Mouse (Mus musculus) megakaryocyte, embryonic 14.5 days (primary cell): ENCODE data around the gene Anks3. TPM values are rescaled to one million over a fixed set of nuclear protein-coding genes. Genes with fewer than 3 reads are reported as not detected.

Experiments used
- H3K27me3 ChIP-seq: replicated peaks from 2 replicates; pipeline ENCODE3; 2012; ENCODE audit warnings: inconsistent platforms
- H3K36me3 ChIP-seq: replicated peaks from 2 replicates; pipeline ENCODE3; 2012; ENCODE audit warnings: low read length, inconsistent platforms, mixed read lengths
- H3K4me1 ChIP-seq: 2 replicates; pipeline ENCODE4 v1.6.1; 2012; ENCODE audit warnings: inconsistent platforms
- H3K4me3 ChIP-seq: replicated peaks from 2 replicates; pipeline ENCODE3; 2012; ENCODE audit warnings: moderate library complexity, mild to moderate bottlenecking, inconsistent platforms
- H3K9me3 ChIP-seq: 2 replicates; pipeline ENCODE4 v1.6.1; 2012; ENCODE audit warnings: inconsistent platforms
- FLI1 ChIP-seq: IDR thresholded peaks from 2 replicates; pipeline ENCODE4 v1.6.1; 2012; ENCODE audit warnings: low read length, inconsistent platforms, mixed read lengths
- GATA1 ChIP-seq: IDR thresholded peaks from 3 replicates; pipeline ENCODE4 v1.6.1; 2012; ENCODE audit warnings: mixed read lengths, low read length, inconsistent platforms, borderline replicate concordance
- polyA plus RNA-seq: library from polyadenylated mRNA; stranded (reverse); fragments of >175 nt; gene quantifications from 2 replicates; pipeline ENCODE4 v1.2.3, GENCODE M21; 2012; ENCODE audit warnings: low replicate concordance; ENCODE audit not compliant: insufficient read depth

Gene Anks3
- polyA plus RNA-seq, 1 experiment = 22.6 TPM

GRCm38 (mm10) chr16:4932429-4932828 lies 31.6 kb downstream of the Anks3 start:
- TF ChIP-seq FLI1 (no peak), GATA1 (no peak)
- peaks cover 93% of the 10 kb centered on the region for H3K36me3 ChIP-seq
- no peaks in the 10 kb centered on the region for H3K9me3 ChIP-seq
- no peak overlapping the region for H3K4me3 ChIP-seq
- no peaks in the 10 kb centered on the region for H3K27me3 ChIP-seq
- peaks cover 75% of the 10 kb centered on the region for H3K4me1 ChIP-seq

GRCm38 (mm10) chr16:4928474-4928873 lies 35.5 kb downstream of the Anks3 start:
- Histone ChIP-seq H3K9me3 (no peaks in the 10 kb centered on the region), H3K4me3 (no peak overlapping the region), H3K27me3 (no peaks in the 10 kb centered on the region), H3K36me3 (peaks cover 95% of the 10 kb centered on the region), H3K4me1 (peaks cover 56% of the 10 kb centered on the region)
- TF ChIP-seq FLI1 (no peak), GATA1 (no peak)

GRCm38 (mm10) chr16:4927967-4928366 lies 36.0 kb downstream of the Anks3 start:
- H3K4me3 ChIP-seq = no peak overlapping the region
- H3K4me1 ChIP-seq = peaks cover 56% of the 10 kb centered on the region
- no peak for TF ChIP-seq FLI1
- TF ChIP-seq GATA1 = no peak
- H3K27me3 ChIP-seq = no peaks in the 10 kb centered on the region
- peaks cover 95% of the 10 kb centered on the region for H3K36me3 ChIP-seq
- no peaks in the 10 kb centered on the region for H3K9me3 ChIP-seq

DNA sequence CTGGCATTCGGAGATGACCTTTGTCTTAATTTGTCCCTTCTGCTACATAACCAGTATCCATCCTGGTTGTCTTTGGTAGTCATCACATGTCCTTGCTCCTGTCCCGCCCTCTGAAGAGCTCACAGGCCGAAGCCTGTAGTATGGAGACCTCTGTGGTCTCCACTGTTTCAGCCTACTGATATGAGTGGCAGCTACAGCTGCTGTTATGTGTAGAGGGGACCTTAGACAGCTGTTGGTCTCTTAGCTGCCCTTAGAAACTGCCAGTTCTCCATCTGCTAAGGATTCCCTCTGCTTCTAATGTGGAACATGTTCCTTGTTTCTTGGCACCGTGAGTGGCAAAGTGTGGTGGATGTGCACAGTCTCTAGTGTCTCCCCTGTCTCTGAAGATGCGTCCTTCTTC lies 40.0 kb downstream of the Anks3 start:
- Histone ChIP-seq H3K27me3 (no peaks in the 10 kb centered on the region), H3K4me3 (no peak overlapping the region), H3K9me3 (no peaks in the 10 kb centered on the region), H3K4me1 (peaks cover 72% of the 10 kb centered on the region), H3K36me3 (peaks cover 94% of the 10 kb centered on the region)
- TF ChIP-seq GATA1 (no peak), FLI1 (no peak)

- TF ChIP-seq FLI1 (no peak), GATA1 (no peak)
- Histone ChIP-seq H3K27me3 (no peaks in the 10 kb centered on the region), H3K9me3 (no peaks in the 10 kb centered on the region), H3K36me3 (peaks cover 94% of the 10 kb centered on the region), H3K4me1 (peaks cover 63% of the 10 kb centered on the region), H3K4me3 (no peak overlapping the region)
Observed at GRCm38 (mm10) chr16:4922481-4922880, 41.5 kb downstream of the Anks3 start.

DNA sequence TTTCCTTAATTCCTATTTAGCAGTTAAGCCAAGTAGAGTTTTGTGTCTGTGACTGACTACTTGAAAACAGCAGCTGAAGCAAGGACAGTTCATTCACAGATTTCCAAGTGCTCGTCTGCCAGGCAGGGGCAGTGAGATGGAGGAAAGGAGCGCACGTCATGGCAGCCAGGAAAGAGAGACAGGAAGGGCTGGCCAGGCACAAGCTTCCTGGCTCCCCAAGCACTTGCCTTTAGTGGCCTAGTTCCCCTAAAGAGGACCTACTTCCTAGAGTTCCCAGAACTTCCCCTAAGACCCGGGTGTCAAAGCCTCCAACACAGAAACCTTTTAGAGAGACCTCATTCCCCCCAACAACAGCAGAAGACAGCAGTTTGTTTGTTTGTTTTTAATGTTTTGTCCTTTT lies 43.4 kb downstream of the Anks3 start:
- H3K36me3 ChIP-seq = peaks cover 93% of the 10 kb centered on the region
- H3K4me1 ChIP-seq = peaks cover 66% of the 10 kb centered on the region
- TF ChIP-seq FLI1 (no peak), GATA1 (no peak)
- no peaks in the 10 kb centered on the region for H3K27me3 ChIP-seq
- no peaks in the 10 kb centered on the region for H3K9me3 ChIP-seq
- H3K4me3 ChIP-seq = peak overlapping the region; percentile 71

DNA sequence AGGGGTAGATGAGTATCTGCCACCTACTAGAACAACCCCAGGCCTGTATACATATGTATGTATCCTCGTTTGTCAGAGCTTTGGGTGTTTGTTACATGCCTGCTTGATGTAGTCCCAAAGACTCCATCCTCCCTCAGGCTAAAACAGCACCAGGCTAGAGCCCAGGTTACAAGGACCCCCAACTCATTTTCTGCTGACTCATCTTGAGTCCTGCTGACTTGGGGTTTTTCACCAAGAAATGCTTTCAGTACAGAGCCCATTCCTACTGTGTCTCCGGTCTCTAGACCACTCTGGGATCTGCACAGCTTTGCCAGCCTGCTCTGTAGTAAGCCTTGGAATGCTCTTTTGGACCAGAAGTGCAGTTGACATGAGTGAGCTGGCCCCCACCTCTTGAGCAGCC lies 47.4 kb downstream of the Anks3 start:
- H3K9me3 ChIP-seq = no peaks in the 10 kb centered on the region
- peaks cover 92% of the 10 kb centered on the region for H3K36me3 ChIP-seq
- no peak overlapping the region for H3K4me3 ChIP-seq
- peaks cover 80% of the 10 kb centered on the region for H3K4me1 ChIP-seq
- TF ChIP-seq FLI1 (no peak), GATA1 (no peak)
- H3K27me3 ChIP-seq = no peaks in the 10 kb centered on the region

DNA sequence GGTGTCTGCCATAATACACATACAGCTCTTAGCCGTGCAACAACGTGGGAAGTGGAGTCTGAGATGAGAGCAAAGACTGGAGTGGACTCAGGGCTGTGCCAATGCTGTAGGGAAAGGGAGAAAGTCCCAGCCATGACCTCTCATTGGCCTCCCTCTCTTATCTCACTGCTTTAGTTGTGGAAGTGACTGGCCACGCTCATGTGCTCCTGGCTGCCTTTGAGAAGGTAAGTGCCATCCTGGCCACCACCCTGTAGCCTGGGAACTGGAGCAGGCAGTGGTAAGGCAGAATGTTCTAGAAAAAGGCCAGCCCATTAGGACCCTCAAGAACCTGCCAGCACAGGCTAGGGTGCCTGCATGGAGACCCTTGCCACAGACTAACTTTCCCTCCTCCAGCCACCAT lies 48.1 kb downstream of the Anks3 start:
- Histone ChIP-seq H3K27me3 (no peaks in the 10 kb centered on the region), H3K4me3 (peak overlapping the region; percentile 42), H3K36me3 (peaks cover 94% of the 10 kb centered on the region), H3K9me3 (no peaks in the 10 kb centered on the region), H3K4me1 (peaks cover 81% of the 10 kb centered on the region)
- TF ChIP-seq GATA1 = no peak
- TF ChIP-seq FLI1 = no peak

GRCm38 (mm10) chr16:4913783-4914735 lies 49.9 kb downstream of the Anks3 start:
- H3K4me1 ChIP-seq = peaks cover 67% of the 10 kb centered on the region
- no peak for TF ChIP-seq GATA1
- no peak for TF ChIP-seq FLI1
- H3K27me3 ChIP-seq = no peaks in the 10 kb centered on the region
- peaks cover 94% of the 10 kb centered on the region for H3K36me3 ChIP-seq
- H3K4me3 ChIP-seq = peak overlapping the region; percentile 80
- no peaks in the 10 kb centered on the region for H3K9me3 ChIP-seq
